ENCODE assay signal across 9 mouse cellular contexts in the genomic region with DNA sequence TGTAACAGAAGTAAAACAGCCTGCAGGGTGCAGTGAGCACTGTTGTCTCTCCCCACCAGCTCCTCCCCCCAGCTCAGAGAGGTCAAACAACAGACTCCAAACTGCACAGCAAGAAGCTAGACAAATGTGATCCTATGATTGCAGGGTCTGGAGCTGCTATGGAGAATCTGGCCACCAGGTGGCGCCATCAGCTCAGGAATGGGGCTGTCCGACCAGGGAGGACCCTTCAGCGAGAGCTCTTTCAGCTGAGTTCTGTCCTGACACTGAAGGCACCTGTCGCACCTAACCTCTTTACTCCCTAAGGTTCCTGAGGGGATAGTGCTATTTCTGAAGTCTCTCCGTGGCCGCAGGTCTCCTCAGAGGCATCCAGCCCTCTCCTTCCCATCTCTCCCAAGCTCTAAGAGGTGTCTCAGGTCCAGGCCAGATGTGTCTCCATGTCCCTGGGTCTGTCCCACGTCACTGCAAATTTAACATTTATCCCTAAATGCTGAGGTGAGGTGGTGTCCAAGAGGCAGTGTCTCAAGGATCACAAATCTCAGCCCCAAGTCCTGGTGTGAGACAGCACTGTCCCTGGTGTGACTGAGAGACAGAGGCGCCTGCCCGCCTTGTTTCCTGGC. TPM values are rescaled to one million over a fixed set of nuclear protein-coding genes. Genes with fewer than 3 reads are reported as not detected.
DNase-seq lines count a peak whose midpoint lies in the region; ATAC-seq and TF ChIP-seq lines count a peak whose summit lies in the region.
"Had no signal": no experiment of that assay in that cellular context is flagged by ENCODE, and none has a peak within 500 bp of the region (broad histone marks: within the 10 kb centered on the region; RNA-seq: fewer than 3 reads in every experiment).

No protein-coding gene starts in this region.

- TF ChIP-seq POLR2A in spleen, adult 2 months (IDR thresholded peaks at IDR 0.05; ENCODE audit: low read depth, low read length), result no peak

- no peak overlapping the region for H3K4me3 ChIP-seq in heart, embryonic 11.5 days (ENCODE audit: low read depth, low read length)
- no peak overlapping the region for H3K4me3 ChIP-seq in midbrain, embryonic 14.5 days (replicated peaks; ENCODE audit: low read depth, low read length)
- no peak overlapping the region for H3K4me3 ChIP-seq in spleen, adult 2 months (ENCODE audit: extremely low read depth, insufficient read depth, insufficient read length)
- H3K4me3 ChIP-seq: stomach, embryonic 15.5 days had no signal

- 30% methylated on average over 9 of the region's 9 CpGs for WGBS in heart, embryonic 11.5 days (ENCODE audit: insufficient replicate concordance)
- WGBS in midbrain, embryonic 14.5 days, result 28% methylated on average over 9 of the region's 9 CpGs
- WGBS in spleen, adult 2 months, result 19% methylated on average over 9 of the region's 9 CpGs

- peak; percentile 95 for DNase-seq in heart, adult 11 months
- peak; percentile 89 for DNase-seq in embryo, embryonic 10.5 days (ENCODE audit: low spot score)
- peak; percentile 71 for DNase-seq in gastrocnemius, postnatal 14 days
- peak; percentile 40 for DNase-seq in kidney, adult 11 months
- peak; percentile 82 to 87 for DNase-seq in left cerebral cortex, postnatal 25 days (ENCODE audit: low spot score in 2 of 2)
- peak; percentile 92 for DNase-seq in midbrain, embryonic 14.5 days
- DNase-seq in spleen, adult 2 months (ENCODE audit: low read depth in 1 of 2, low spot score in 2 of 2), result peak; percentile 35 to 73

- H3K9me3 ChIP-seq in heart, embryonic 11.5 days (replicated peaks; ENCODE audit: control insufficient read depth, low read length), result no peaks in the 10 kb centered on the region
- H3K9me3 ChIP-seq in midbrain, embryonic 14.5 days (ENCODE audit: control insufficient read depth, low read length), result no peaks in the 10 kb centered on the region
- H3K9me3 ChIP-seq: stomach, embryonic 15.5 days had no signal

- H3K27me3 ChIP-seq in heart, embryonic 11.5 days (ENCODE audit: control insufficient read depth, insufficient read depth, low read length), result peaks cover 3% of the 10 kb centered on the region; the same call in 1 of the 2 replicates
- H3K27me3 ChIP-seq in midbrain, embryonic 14.5 days (ENCODE audit: control insufficient read depth, insufficient read depth, low read length), result no peaks in the 10 kb centered on the region
- no peaks in the 10 kb centered on the region for H3K27me3 ChIP-seq in spleen, adult 2 months (ENCODE audit: control insufficient read depth, insufficient read depth, low read length)
- H3K27me3 ChIP-seq: stomach, embryonic 15.5 days had no signal

- no peak for ATAC-seq in heart, embryonic 11.5 days (replicated peaks; ENCODE audit: insufficient number of reproducible peaks, low FRiP score, low TSS enrichment)
- peak; percentile 46; the same call in 1 of the 2 replicates for ATAC-seq in midbrain, embryonic 14.5 days (ENCODE audit: low FRiP score, low TSS enrichment)

- H3K36me3 ChIP-seq in heart, embryonic 11.5 days (ENCODE audit: control insufficient read depth, insufficient read depth, low read length), result no peaks in the 10 kb centered on the region
- H3K36me3 ChIP-seq in midbrain, embryonic 14.5 days (ENCODE audit: control insufficient read depth, insufficient read depth, low read length), result no peaks in the 10 kb centered on the region
- H3K36me3 ChIP-seq in spleen, adult 2 months (ENCODE audit: control insufficient read depth, insufficient read depth, low read length), result no peaks in the 10 kb centered on the region
- H3K36me3 ChIP-seq: stomach, embryonic 15.5 days had no signal

- intact Hi-C loops in gastrocnemius, postnatal 14 days (cut with DNase I; ENCODE audit: low total_unique reads), result loop anchor here (5.0 to 10.0 kb wide), 3 partner anchors 195 to 877 kb away; partner anchors contain the start of gene Ptpru
- intact Hi-C loops in left cerebral cortex, postnatal 25 days (cut with DNase I), result loop anchor here (1.0 to 2.0 kb wide), 4 partner anchors 295 to 878 kb away; partner anchors contain the start of gene Ptpru

- no peak overlapping the region for H3K4me2 ChIP-seq in heart, embryonic 11.5 days
- H3K4me2 ChIP-seq in midbrain, embryonic 14.5 days (ENCODE audit: low read length), result no peak overlapping the region
- H3K4me2 ChIP-seq: stomach, embryonic 15.5 days had no signal

- H3K4me1 ChIP-seq in heart, embryonic 11.5 days (ENCODE audit: control insufficient read depth, insufficient read depth, low read length), result no peaks in the 10 kb centered on the region
- peaks cover 6% of the 10 kb centered on the region; the same call in 1 of the 2 replicates for H3K4me1 ChIP-seq in midbrain, embryonic 14.5 days (ENCODE audit: control insufficient read depth, insufficient read depth, low read length)
- H3K4me1 ChIP-seq in spleen, adult 2 months (ENCODE audit: control insufficient read depth, insufficient read depth, insufficient read length), result no peaks in the 10 kb centered on the region
- H3K4me1 ChIP-seq: stomach, embryonic 15.5 days had no signal

- H3K27ac ChIP-seq in heart, embryonic 11.5 days (ENCODE audit: low read depth, low read length), result no peak overlapping the region
- H3K27ac ChIP-seq in midbrain, embryonic 14.5 days (replicated peaks; ENCODE audit: low read depth, low read length), result no peak overlapping the region
- no peak overlapping the region for H3K27ac ChIP-seq in spleen, adult 2 months (ENCODE audit: insufficient read depth, low read length)
- H3K27ac ChIP-seq: stomach, embryonic 15.5 days had no signal

- no peak overlapping the region for H3K9ac ChIP-seq in heart, embryonic 11.5 days (ENCODE audit: low read depth, low read length)
- no peak overlapping the region for H3K9ac ChIP-seq in midbrain, embryonic 14.5 days (replicated peaks; ENCODE audit: low read length)
- H3K9ac ChIP-seq: stomach, embryonic 15.5 days had no signal

- peak; percentile 98 for TF ChIP-seq CTCF in spleen, adult 2 months (IDR thresholded peaks at IDR 0.05; ENCODE audit: extremely low read depth, insufficient read depth, insufficient read length, insufficient replicate concordance)

RNA-seq across cellular contexts. Expression of gene Matn1, which starts 16.0 kb away (rescaled TPM):
- 0.39 TPM in 1 of 2 replicates, not detected in the other for polyA plus RNA-seq in heart, embryonic 11.5 days (2014; fragmentation: Nextera tagmentation; extraction: Ambion mirVana)
- total RNA-seq in gastrocnemius, postnatal 14 days (2021), result not detected
- total RNA-seq in left cerebral cortex, postnatal 25 days (2021), result 1 to 10 TPM; 1.4 to 2.0 TPM
- not detected in 2 replicates for polyA plus RNA-seq in midbrain, embryonic 14.5 days (2014; fragmentation: Nextera tagmentation; extraction: Ambion mirVana)
- 0.23 and 0.29 TPM in 2 replicates for polyA plus RNA-seq in spleen, adult 2 months (2012; rRNA removed)
- polyA plus RNA-seq: stomach, embryonic 15.5 days had no signal

RNA-seq across cellular contexts. Expression of gene Laptm5, which starts 47.3 kb away (rescaled TPM):
- polyA plus RNA-seq in heart, embryonic 11.5 days (2014; fragmentation: Nextera tagmentation; extraction: Ambion mirVana), result 15.0 and 18.2 TPM in 2 replicates
- total RNA-seq in gastrocnemius, postnatal 14 days (2021), result 1 to 10 TPM; 8.0 to 8.1 TPM
- 10 to 100 TPM; 29.6 to 36.5 TPM for total RNA-seq in left cerebral cortex, postnatal 25 days (2021)
- polyA plus RNA-seq in midbrain, embryonic 14.5 days (2014; fragmentation: Nextera tagmentation; extraction: Ambion mirVana), result 14.3 and 31.7 TPM in 2 replicates
- polyA plus RNA-seq in spleen, adult 2 months (2012; rRNA removed), result 903 and 1,004 TPM in 2 replicates

Comparison
In these comparisons a context has a peak if more than half of its experiments do, and no peak if none do; other contexts are left out.
1. DNase-seq: peak in every context shown above with its lines; median percentile 95 in heart, adult 11 months; 92 in midbrain, embryonic 14.5 days; 89 in embryo, embryonic 10.5 days; 84 in left cerebral cortex, postnatal 25 days; 71 in gastrocnemius, postnatal 14 days; 54 in spleen, adult 2 months; 40 in kidney, adult 11 months.
2. RNA of gene Laptm5, which starts 47.3 kb away (polyA plus RNA-seq): 903 to 1,004 TPM in spleen, adult 2 months; 14.3 to 31.7 TPM in midbrain, embryonic 14.5 days and 15.0 to 18.2 TPM in heart, embryonic 11.5 days; every median in the first group is over 10 times any median in the second.